Mouse (Mus musculus) neural tube, embryonic 12.5 days (tissue): ENCODE measurements around the gene Tbc1d23. TPM values are rescaled to one million over a fixed set of nuclear protein-coding genes. Genes with fewer than 3 reads are reported as not detected.
"Not testable (repeated sequence)": the region's sequence is repeated elsewhere in the genome, so short reads cannot be mapped to it uniquely, and the experiment has no call there.

Experiments
- ATAC-seq: fragments of 200-750 bp; cut with Nextera tagmentation; 2 replicates; pipeline ENCODE4 v1.8.0; 2017; ENCODE audit warnings: low read depth, mild to moderate bottlenecking, moderate TSS enrichment, moderate library complexity; ENCODE audit not compliant: low FRiP score
- H3K27ac ChIP-seq: fragments of 300-500 bp; sonication (generic); 2 replicates; pipeline ENCODE4 v1.5.1; 2016
- H3K27me3 ChIP-seq: fragments of 300-500 bp; sonication (generic); replicated peaks from 2 replicates; pipeline ENCODE4 v1.6.1; 2016; ENCODE audit warnings: mild to moderate bottlenecking
- H3K36me3 ChIP-seq: fragments of 300-500 bp; sonication (generic); 2 replicates; pipeline ENCODE4 v1.6.1; 2016; ENCODE audit warnings: mild to moderate bottlenecking
- H3K4me1 ChIP-seq: fragments of 300-500 bp; sonication (generic); 2 replicates; pipeline ENCODE4 v1.6.1; 2016
- H3K4me2 ChIP-seq: fragments of 300-500 bp; sonication (generic); replicated peaks from 2 replicates; pipeline ENCODE4 v1.6.1; 2016; ENCODE audit warnings: mild to moderate bottlenecking
- H3K4me3 ChIP-seq: fragments of 300-500 bp; sonication (generic); 2 replicates; pipeline ENCODE4 v1.5.1; 2016
- H3K9ac ChIP-seq: fragments of 300-500 bp; sonication (generic); 2 replicates; pipeline ENCODE4 v1.6.1; 2016; ENCODE audit warnings: mild to moderate bottlenecking
- H3K9me3 ChIP-seq: fragments of 300-500 bp; sonication (generic); 2 replicates; pipeline ENCODE4 v1.6.1; 2016; ENCODE audit warnings: mild to moderate bottlenecking
- WGBS: fragments of 180-500 bp; shearing (Covaris S2); methylation state at CpG from one replicate; pipeline ENCODE4 v1.1.7; 2016; 5-methylcytosine and 5-hydroxymethylcytosine counted together
- polyA plus RNA-seq: library from polyadenylated mRNA; unstranded; fragments of >200 nt; fragmentation: Nextera tagmentation; extraction: Ambion mirVana; gene quantifications from 2 replicates; pipeline ENCODE4 v1.2.1, GENCODE M21; 2016

Tbc1d23 gene
- polyA plus RNA-seq, 1 experiment from 2014 or later, result 25.2 TPM

DNA sequence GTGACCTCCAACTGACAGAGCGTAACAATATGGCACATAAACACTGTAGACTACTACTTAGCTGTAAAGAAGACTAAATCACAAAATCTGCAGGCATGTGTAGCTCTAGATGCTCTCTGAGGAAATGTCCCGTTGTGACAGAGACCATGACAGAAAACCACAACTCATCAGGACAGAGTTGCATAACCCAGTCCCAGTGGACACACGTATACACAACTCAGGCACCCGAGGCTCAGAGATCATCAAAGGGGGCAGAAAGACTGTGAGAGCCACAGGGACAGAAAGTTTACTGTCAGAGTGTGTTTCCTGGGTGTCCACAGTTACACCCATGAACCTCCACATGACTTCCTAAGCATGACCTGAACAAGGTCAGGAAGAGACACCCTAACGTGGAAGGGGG, 34.7 kb downstream of the Tbc1d23 start:
- no peak overlapping the region for H3K4me2 ChIP-seq
- ATAC-seq, result no peak
- H3K36me3 ChIP-seq, result peaks cover 16% of the 10 kb centered on the region
- no peak overlapping the region for H3K4me3 ChIP-seq
- H3K4me1 ChIP-seq, result no peaks in the 10 kb centered on the region
- H3K9ac ChIP-seq, result no peak overlapping the region
- H3K27ac ChIP-seq, result no peak overlapping the region
- 88% methylated on average over 5 of the region's 5 CpGs for WGBS
- H3K9me3 ChIP-seq, result no peaks in the 10 kb centered on the region
- H3K27me3 ChIP-seq, result no peaks in the 10 kb centered on the region

DNA sequence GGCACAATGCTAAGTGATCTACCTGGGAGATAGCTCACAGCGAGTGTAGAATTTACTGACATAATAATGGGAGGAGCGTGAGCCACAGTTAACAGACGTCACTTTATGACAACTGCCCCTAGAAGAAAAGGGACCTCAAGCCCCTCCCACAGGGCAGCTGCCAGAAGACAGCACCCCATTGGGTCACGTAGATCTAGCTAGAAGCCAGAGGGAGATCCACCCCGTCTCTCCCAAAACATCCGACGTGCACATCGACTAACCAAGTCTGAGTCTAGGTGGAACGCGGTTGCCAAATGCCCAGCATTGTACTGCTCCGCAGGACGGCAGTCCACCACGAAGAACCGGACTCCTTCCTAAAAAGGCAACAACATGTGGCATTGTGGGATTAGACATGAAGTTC, 40.1 kb downstream of the Tbc1d23 start:
- 87% methylated on average over 14 of the region's 14 CpGs for WGBS
- H3K9me3 ChIP-seq, result no peaks in the 10 kb centered on the region
- H3K36me3 ChIP-seq, result peaks cover 17% of the 10 kb centered on the region
- no peak for ATAC-seq
- H3K4me3 ChIP-seq, result no peak overlapping the region
- no peak overlapping the region for H3K9ac ChIP-seq
- no peak overlapping the region for H3K4me2 ChIP-seq
- H3K27me3 ChIP-seq, result no peaks in the 10 kb centered on the region
- H3K4me1 ChIP-seq, result no peaks in the 10 kb centered on the region
- no peak overlapping the region for H3K27ac ChIP-seq

DNA sequence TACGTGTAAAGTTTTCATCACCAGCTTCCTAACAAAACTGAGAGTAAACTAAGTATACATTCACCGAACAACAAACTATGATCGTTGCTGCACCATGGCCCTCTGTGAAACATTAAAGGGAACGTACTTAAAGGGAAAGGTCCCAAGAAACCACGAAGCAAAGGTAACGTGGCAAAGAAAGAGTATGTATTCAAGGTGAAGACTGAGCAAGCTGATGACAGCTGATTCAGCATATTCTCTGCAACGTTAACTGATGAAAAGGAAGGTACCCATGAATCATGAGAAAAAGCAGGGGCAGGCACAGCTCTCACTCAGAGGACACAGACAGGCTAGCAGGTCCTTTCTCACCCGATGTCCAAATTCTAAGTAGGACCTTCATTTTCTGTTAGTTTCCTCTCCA, 40.9 kb downstream of the Tbc1d23 start:
- ATAC-seq, result no peak
- Histone ChIP-seq H3K27ac (no peak overlapping the region), H3K9me3 (no peaks in the 10 kb centered on the region), H3K4me2 (no peak overlapping the region), H3K36me3 (peaks cover 22% of the 10 kb centered on the region), H3K27me3 (no peaks in the 10 kb centered on the region), H3K9ac (no peak overlapping the region), H3K4me1 (no peaks in the 10 kb centered on the region), H3K4me3 (no peak overlapping the region)
- WGBS, result 93% methylated on average over 8 of the region's 8 CpGs

DNA sequence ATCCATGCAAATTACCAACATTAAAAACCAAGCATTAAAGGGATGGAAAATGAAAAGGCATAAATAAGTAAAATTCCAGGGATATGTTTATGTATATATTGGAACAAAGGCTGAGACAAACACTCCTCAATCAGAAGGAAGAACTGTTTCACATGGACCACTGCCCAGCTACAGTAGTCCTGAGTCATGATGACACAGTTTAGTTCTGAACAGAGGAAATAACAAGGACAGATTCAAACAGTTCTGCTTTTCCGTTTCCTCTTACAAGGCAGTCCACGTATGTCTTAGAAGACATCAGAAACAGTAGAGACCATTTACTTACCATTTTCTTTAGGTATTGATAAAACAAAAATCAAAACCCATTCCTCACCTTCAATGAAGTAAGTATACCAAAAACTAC, 41.8 kb downstream of the Tbc1d23 start:
- WGBS, result 92% methylated on average over 2 of the region's 2 CpGs
- H3K9me3 ChIP-seq, result no peaks in the 10 kb centered on the region
- no peaks in the 10 kb centered on the region for H3K27me3 ChIP-seq
- H3K4me3 ChIP-seq, result no peak overlapping the region
- H3K9ac ChIP-seq, result no peak overlapping the region
- H3K36me3 ChIP-seq, result peaks cover 22% of the 10 kb centered on the region
- no peak overlapping the region for H3K4me2 ChIP-seq
- no peak for ATAC-seq
- no peaks in the 10 kb centered on the region for H3K4me1 ChIP-seq
- no peak overlapping the region for H3K27ac ChIP-seq

DNA sequence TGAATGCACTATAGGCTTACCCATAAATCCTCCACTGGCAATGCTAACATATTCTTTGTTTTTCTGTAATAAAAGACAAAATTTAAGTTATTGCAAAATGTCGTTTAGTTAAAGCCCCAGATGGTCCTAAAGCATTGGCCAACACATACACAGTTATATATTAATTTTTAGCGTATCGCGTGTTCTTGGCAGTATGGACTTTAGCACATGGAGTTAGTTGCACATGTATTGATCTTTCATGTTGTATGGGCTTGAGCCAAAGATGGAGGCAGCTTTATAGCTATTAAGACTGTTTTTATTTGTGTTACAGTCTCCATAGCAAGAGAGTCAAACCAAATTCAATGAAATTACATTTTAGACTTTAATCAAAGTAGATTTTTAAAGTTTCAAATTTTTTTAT, 44.7 kb downstream of the Tbc1d23 start:
- H3K9ac ChIP-seq, result no peak overlapping the region
- H3K4me3 ChIP-seq, result no peak overlapping the region
- H3K27me3 ChIP-seq, result no peaks in the 10 kb centered on the region
- H3K4me1 ChIP-seq, result no peaks in the 10 kb centered on the region
- no peak for ATAC-seq
- no peak overlapping the region for H3K4me2 ChIP-seq
- 96% methylated on average over 4 of the region's 4 CpGs for WGBS
- H3K9me3 ChIP-seq, result no peaks in the 10 kb centered on the region
- H3K27ac ChIP-seq, result no peak overlapping the region
- peaks cover 40% of the 10 kb centered on the region for H3K36me3 ChIP-seq

DNA sequence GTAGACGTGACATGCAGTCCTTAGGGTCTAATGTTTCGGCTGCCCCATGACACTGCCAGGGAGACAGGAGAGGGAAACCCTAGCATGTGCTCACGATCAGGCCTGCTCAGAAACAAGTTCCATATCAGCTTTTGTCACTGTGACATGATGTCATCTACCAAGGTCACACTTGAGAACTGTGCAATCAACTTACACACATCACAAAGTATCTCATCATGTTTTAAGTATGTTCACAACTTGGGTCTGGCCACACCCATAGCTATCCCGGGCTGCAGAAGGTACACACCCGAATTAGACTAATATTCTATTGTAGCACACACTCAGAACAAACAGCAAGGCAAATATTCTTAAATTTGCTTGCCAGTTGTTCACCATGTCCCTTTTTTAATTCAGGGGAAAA, 49.3 kb downstream of the Tbc1d23 start:
- H3K27me3 ChIP-seq, result no peaks in the 10 kb centered on the region
- no peak overlapping the region for H3K4me3 ChIP-seq
- H3K4me2 ChIP-seq, result no peak overlapping the region
- no peaks in the 10 kb centered on the region for H3K9me3 ChIP-seq
- peaks cover 43% of the 10 kb centered on the region for H3K36me3 ChIP-seq
- H3K9ac ChIP-seq, result no peak overlapping the region
- no peak for ATAC-seq
- no peaks in the 10 kb centered on the region for H3K4me1 ChIP-seq
- no peak overlapping the region for H3K27ac ChIP-seq
- 96% methylated on average over 5 of the region's 5 CpGs for WGBS

DNA sequence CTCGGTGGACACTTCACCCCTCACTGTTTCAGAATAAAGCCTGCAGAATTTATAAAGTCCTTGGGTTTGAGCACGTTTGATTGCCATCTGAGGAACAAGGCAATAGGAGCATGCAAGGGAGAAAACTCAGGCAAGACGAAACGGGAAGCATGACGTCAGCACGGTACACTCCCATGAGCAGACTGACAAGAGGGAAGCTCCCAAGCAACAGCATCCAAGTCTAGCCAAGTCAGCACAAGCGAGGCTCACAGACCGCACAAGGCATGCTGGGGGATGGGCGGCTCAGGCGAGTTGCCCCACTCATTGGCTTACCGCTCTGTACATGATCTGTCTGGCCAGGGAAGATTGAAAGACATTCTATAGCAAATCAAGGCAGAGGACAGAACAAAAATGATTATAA, 50.1 kb downstream of the Tbc1d23 start:
- H3K36me3 ChIP-seq, result peaks cover 45% of the 10 kb centered on the region
- no peaks in the 10 kb centered on the region for H3K4me1 ChIP-seq
- H3K9ac ChIP-seq, result no peak overlapping the region
- no peaks in the 10 kb centered on the region for H3K27me3 ChIP-seq
- WGBS, result 89% methylated on average over 11 of the region's 11 CpGs
- ATAC-seq, result no peak
- H3K4me3 ChIP-seq, result no peak overlapping the region
- H3K4me2 ChIP-seq, result no peak overlapping the region
- no peak overlapping the region for H3K27ac ChIP-seq
- no peaks in the 10 kb centered on the region for H3K9me3 ChIP-seq

DNA sequence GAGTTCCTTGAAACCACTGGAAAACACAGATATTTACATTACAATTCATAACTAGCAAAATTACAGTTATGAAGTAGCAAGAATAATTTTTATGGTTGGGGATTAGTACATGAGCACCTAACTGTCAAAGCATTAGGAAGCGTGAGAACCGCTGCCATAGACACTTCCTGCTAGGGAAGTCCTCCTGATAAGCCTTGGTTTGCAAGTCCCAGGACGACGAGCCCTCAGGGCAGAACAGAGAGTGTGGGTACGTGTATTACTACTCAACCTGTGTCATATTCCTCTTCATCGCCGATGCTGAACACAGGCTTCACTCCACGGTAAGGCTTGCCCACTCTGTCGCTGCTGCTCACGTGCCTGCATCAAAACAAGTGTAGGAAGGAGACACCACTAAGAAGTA, 53.6 kb downstream of the Tbc1d23 start:
- Histone ChIP-seq H3K9ac (no peak overlapping the region), H3K27me3 (no peaks in the 10 kb centered on the region), H3K4me3 (no peak overlapping the region), H3K4me2 (no peak overlapping the region), H3K36me3 (peaks cover 27% of the 10 kb centered on the region), H3K27ac (no peak overlapping the region), H3K9me3 (no peaks in the 10 kb centered on the region), H3K4me1 (no peaks in the 10 kb centered on the region)
- 92% methylated on average over 10 of the region's 10 CpGs for WGBS
- ATAC-seq, result no peak

DNA sequence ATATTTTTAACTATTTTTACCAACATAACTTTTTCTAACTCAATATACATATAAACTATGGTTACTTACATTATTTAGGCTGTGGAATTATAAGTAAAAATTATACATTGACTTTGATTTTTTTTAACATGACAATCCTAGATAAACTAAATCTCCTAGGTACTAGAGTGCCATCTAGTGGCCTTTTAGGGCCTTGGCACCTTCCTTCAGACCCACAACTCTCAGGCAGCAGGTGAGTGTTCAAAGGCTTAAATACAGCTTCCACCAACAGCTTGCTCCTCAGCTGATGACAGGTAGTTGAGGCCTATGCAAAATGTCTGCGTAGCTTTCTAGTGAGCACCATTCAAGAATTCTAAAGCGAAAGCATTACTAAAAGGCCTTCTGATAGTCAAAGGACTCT, 54.0 kb downstream of the Tbc1d23 start:
- H3K27me3 ChIP-seq, result no peaks in the 10 kb centered on the region
- 68% methylated on average over 2 of the region's 2 CpGs for WGBS
- no peak overlapping the region for H3K4me3 ChIP-seq
- H3K9ac ChIP-seq, result no peak overlapping the region
- no peak overlapping the region for H3K27ac ChIP-seq
- H3K4me2 ChIP-seq, result no peak overlapping the region
- 0 out of 2 replicates have a peak, but pooled peaks have one; percentile 61 for ATAC-seq
- H3K4me1 ChIP-seq, result no peaks in the 10 kb centered on the region
- peaks cover 26% of the 10 kb centered on the region for H3K36me3 ChIP-seq
- no peaks in the 10 kb centered on the region for H3K9me3 ChIP-seq

DNA sequence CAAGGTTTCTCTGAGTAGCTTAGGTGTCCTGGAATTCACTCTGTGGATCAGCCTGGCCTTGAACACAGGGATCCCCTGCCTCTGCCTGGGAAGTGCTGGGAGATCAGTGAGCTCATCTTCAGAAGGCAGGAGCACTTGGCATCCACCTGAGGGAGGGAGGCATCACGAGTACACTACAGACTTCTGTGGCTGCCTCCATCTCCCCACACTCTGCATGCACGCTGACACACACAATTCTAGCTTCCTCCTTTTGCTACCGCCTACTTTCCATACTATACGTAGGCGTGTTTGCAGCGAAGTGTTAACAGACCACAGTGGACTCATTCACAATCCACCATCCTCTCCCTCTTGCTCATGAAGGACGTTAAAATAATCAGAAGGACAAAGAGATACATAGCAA, 55.0 kb downstream of the Tbc1d23 start:
- Histone ChIP-seq H3K9ac (no peak overlapping the region), H3K27ac (no peak overlapping the region), H3K36me3 (peaks cover 21% of the 10 kb centered on the region), H3K9me3 (no peaks in the 10 kb centered on the region), H3K4me1 (no peaks in the 10 kb centered on the region), H3K4me3 (no peak overlapping the region), H3K4me2 (no peak overlapping the region), H3K27me3 (no peaks in the 10 kb centered on the region)
- ATAC-seq, result no peak
- WGBS, result 89% methylated on average over 7 of the region's 7 CpGs

DNA sequence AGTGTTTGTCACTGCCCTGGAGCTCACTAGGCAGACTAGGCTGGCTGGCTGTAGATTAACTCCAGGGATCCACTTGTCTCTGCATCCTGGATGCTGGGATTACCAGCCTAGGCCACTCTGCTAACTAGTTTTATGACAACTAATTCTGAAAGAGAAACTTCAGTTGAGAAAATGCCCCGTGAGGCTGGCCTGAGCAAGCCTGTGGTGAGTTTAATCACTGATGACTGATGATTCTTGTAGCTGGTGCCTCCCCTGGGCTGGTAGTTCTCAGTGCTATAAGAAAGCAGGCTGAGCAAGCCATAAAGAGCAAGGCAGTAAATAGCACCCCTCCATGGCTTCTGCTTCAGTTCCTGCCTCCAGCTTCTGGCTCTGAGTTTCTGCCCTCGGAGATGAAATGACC, 55.6 kb downstream of the Tbc1d23 start:
- Histone ChIP-seq H3K4me3 (no peak overlapping the region), H3K9me3 (no peaks in the 10 kb centered on the region), H3K4me2 (no peak overlapping the region), H3K27me3 (no peaks in the 10 kb centered on the region), H3K27ac (no peak overlapping the region), H3K36me3 (peaks cover 22% of the 10 kb centered on the region), H3K4me1 (no peaks in the 10 kb centered on the region), H3K9ac (no peak overlapping the region)
- ATAC-seq, result no peak
- WGBS, result 69% methylated on average over 2 of the region's 2 CpGs

DNA sequence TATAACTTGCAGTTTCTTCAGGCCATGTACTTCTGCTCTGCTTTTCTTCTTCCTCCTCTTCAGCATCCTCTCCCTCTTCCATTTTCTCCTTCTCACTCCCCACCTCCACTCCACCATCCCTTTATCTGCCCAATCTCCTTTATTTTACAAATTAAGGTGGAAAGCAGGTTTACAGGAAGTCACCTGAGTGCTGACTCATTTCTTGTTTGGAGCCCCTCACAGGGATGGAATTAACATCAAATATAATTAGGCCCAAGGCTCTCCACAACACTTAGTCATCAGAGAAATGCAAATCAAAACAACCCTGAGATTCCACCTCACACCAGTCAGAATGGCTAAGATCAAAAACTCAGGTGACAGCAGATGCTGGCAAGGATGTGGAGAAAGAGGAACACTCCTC, 56.8 kb downstream of the Tbc1d23 start:
- not testable (repeated sequence) for ATAC-seq, H3K4me3 ChIP-seq, H3K27ac ChIP-seq, H3K4me1 ChIP-seq, H3K27me3 ChIP-seq, H3K9ac ChIP-seq, H3K9me3 ChIP-seq, H3K4me2 ChIP-seq
- peaks cover 25% of the 10 kb centered on the region for H3K36me3 ChIP-seq

DNA sequence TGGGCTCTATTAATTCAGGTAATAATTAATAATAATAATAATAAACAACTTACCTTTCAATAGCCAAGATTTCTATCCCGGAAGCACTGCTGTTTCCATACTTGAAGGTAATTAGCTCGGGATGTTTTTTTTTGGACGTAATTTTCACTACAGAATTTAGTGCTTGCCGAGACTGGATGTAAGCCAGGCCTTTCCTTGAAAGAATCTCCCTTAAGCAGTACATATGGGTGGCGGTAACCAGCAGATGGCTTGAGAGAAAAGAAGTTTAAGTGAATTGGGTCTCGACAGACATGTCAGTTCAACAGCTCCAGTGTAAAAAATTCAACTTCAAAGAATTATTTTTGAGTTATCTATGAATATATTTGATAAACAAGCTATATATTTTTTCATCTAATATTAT, 59.7 kb downstream of the Tbc1d23 start:
- WGBS, result 94% methylated on average over 6 of the region's 6 CpGs

DNA sequence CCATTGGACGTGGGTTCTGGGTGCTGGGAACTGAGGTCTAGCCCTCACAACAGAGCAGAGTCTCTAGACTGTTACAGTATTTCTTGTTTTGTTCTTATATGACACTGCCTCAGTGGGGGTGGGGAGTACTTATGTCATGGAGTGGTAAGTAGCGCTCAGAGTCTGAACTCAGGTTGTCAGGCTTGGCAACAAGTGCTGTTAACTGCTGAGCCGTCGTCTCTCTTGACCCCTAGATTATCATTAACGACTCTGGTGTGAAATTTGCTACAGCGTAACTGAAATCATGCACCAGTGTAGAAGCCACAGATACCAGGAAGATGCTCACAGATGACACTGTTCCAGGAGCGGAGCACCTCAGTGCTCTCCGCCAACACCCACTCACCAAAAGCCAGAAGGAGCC, 60.1 kb downstream of the Tbc1d23 start:
- Histone ChIP-seq H3K9me3 (no peaks in the 10 kb centered on the region), H3K27me3 (no peaks in the 10 kb centered on the region), H3K27ac (no peak overlapping the region), H3K4me1 (no peaks in the 10 kb centered on the region), H3K36me3 (peaks cover 17% of the 10 kb centered on the region), H3K9ac (no peak overlapping the region), H3K4me2 (no peak overlapping the region), H3K4me3 (no peak overlapping the region)
- no peak for ATAC-seq
- WGBS, result 90% methylated on average over 8 of the region's 8 CpGs

More for the DNA sequence above, 59.7 kb downstream of the Tbc1d23 start:
- peaks cover 19% of the 10 kb centered on the region for H3K36me3 ChIP-seq
- H3K4me2 ChIP-seq, result no peak overlapping the region
- no peak overlapping the region for H3K9ac ChIP-seq
- no peak overlapping the region for H3K4me3 ChIP-seq
- H3K4me1 ChIP-seq, result no peaks in the 10 kb centered on the region
- no peak overlapping the region for H3K27ac ChIP-seq
- H3K27me3 ChIP-seq, result no peaks in the 10 kb centered on the region
- no peaks in the 10 kb centered on the region for H3K9me3 ChIP-seq
- no peak for ATAC-seq
